Comparison of ENCODE assay signal across 11 mouse cellular contexts in genomic region chr6:84381571-84381970, GRCm38 (mm10).
"Had no signal": no experiment of that assay in that cellular context is flagged by ENCODE, and none has a peak within 500 bp of the region (broad histone marks: within the 10 kb centered on the region; RNA-seq: fewer than 3 reads in every experiment).

No protein-coding gene starts in this region.

- DNase-seq: left cerebral cortex, postnatal 4 days; liver; liver, embryonic 13.5 days; liver, postnatal 0 days; lung, adult 18-20 months; lung, adult 2 months; lung, embryonic 14.5 days; lung, postnatal 14 days; lung, postnatal 36 days; lung, postnatal 4 days; midbrain, embryonic 14.5 days had no signal
